Mouse (Mus musculus) heart, adult 8-10 months (tissue): ENCODE results near the gene Cpn1. TPM values are rescaled to one million over a fixed set of nuclear protein-coding genes. Genes with fewer than 3 reads are reported as not detected.
"Not testable (repeated sequence)": the region's sequence is repeated elsewhere in the genome, so short reads cannot be mapped to it uniquely, and the experiment has no call there.

Source experiments
- DNase-seq: peaks from one replicate; pipeline ENCODE4 v3.0.0; 2022; ENCODE audit warnings: low spot score
- total RNA-seq, 4 experiments: library from RNA; stranded (reverse); gene quantifications; 2 replicates each; pipeline ENCODE4 v1.2.4; 2022

Cpn1 gene
- total RNA-seq, 4 experiments from 2014 or later = 0.19 to 0.22 (median 0.19) TPM; not detected in 1

GRCm38 (mm10) chr19:43981992-43982391 is 4.4 kb downstream of the Cpn1 start:
- no peak for DNase-seq

GRCm38 (mm10) chr19:43980711-43981110 is 5.6 kb downstream of the Cpn1 start:
- no peak for DNase-seq

GRCm38 (mm10) chr19:43977799-43978198 is 8.6 kb downstream of the Cpn1 start:
- DNase-seq = no peak

GRCm38 (mm10) chr19:43976661-43977060 is 9.7 kb downstream of the Cpn1 start:
- DNase-seq = peak; percentile 8

- no peak for DNase-seq
Observed at GRCm38 (mm10) chr19:43974221-43974620, 12.1 kb downstream of the Cpn1 start.

GRCm38 (mm10) chr19:43973711-43974110 is 12.6 kb downstream of the Cpn1 start:
- no peak for DNase-seq

- DNase-seq = no peak
Observed at GRCm38 (mm10) chr19:43972129-43972528, 14.2 kb downstream of the Cpn1 start.

GRCm38 (mm10) chr19:43968436-43969026 is 17.8 kb downstream of the Cpn1 start:
- no peak for DNase-seq

GRCm38 (mm10) chr19:43966481-43966880 is 19.9 kb downstream of the Cpn1 start:
- no peak for DNase-seq

- no peak for DNase-seq
Observed at GRCm38 (mm10) chr19:43965496-43966085, 20.8 kb downstream of the Cpn1 start.

- DNase-seq = no peak
Observed at GRCm38 (mm10) chr19:43962795-43963194, 23.6 kb downstream of the Cpn1 start.

- DNase-seq = no peak
Observed at GRCm38 (mm10) chr19:43961185-43961584, 25.2 kb downstream of the Cpn1 start.

GRCm38 (mm10) chr19:43960014-43960413 is 26.3 kb downstream of the Cpn1 start:
- DNase-seq = no peak

GRCm38 (mm10) chr19:43959162-43959561 is 27.2 kb downstream of the Cpn1 start:
- DNase-seq = peak; percentile 63

GRCm38 (mm10) chr19:43957881-43958280 is 28.5 kb downstream of the Cpn1 start:
- DNase-seq = no peak

- DNase-seq = peak; percentile 27
Observed at GRCm38 (mm10) chr19:43957402-43957801, 29.0 kb downstream of the Cpn1 start.

- DNase-seq = no peak
Observed at GRCm38 (mm10) chr19:43955266-43955665, 31.1 kb downstream of the Cpn1 start.

- no peak for DNase-seq
Observed at GRCm38 (mm10) chr19:43954864-43955263, 31.5 kb downstream of the Cpn1 start.

GRCm38 (mm10) chr19:43952936-43953335 is 33.4 kb downstream of the Cpn1 start:
- not testable (repeated sequence) for DNase-seq

- no peak for DNase-seq
Observed at GRCm38 (mm10) chr19:43949111-43949810, 37.1 kb downstream of the Cpn1 start.

GRCm38 (mm10) chr19:43944566-43944965 is 41.8 kb downstream of the Cpn1 start:
- no peak for DNase-seq

GRCm38 (mm10) chr19:43943076-43943475 is 43.3 kb downstream of the Cpn1 start:
- no peak for DNase-seq
